Mouse (Mus musculus) C2C12 (cell line): ENCODE data around the gene Nr5a2. TPM values are rescaled to one million over a fixed set of nuclear protein-coding genes. Genes with fewer than 3 reads are reported as not detected.

Source experiments
- H3K27me3 ChIP-seq: one replicate; pipeline ENCODE4 v1.6.1; 2011; ENCODE audit not compliant: control insufficient read depth, insufficient read depth, insufficient read length
- H3K36me3 ChIP-seq: one replicate; pipeline ENCODE4 v1.6.1; 2011; ENCODE audit not compliant: control insufficient read depth, insufficient read depth
- H3K4me3 ChIP-seq: one replicate; pipeline ENCODE4 v1.5.1; 2011; ENCODE audit warnings: mild to moderate bottlenecking, control low read depth; ENCODE audit not compliant: poor library complexity, insufficient read depth, severe bottlenecking
- H3K79me2 ChIP-seq: one replicate; pipeline ENCODE4 v1.6.1; 2011; ENCODE audit not compliant: control insufficient read depth, insufficient read depth
- H3K79me3 ChIP-seq: one replicate; pipeline ENCODE4 v1.6.1; 2011; ENCODE audit warnings: low read depth, control low read depth
- H3ac ChIP-seq: one replicate; pipeline ENCODE3; 2011; ENCODE audit warnings: low read depth; ENCODE audit not compliant: control insufficient read depth, insufficient read length
- CEBPB ChIP-seq: IDR thresholded peaks from one replicate; pipeline ENCODE4 v1.6.1; 2011; ENCODE audit warnings: low read depth, mild to moderate bottlenecking, control low read depth, moderate library complexity
- CTCF ChIP-seq: IDR thresholded peaks from one replicate; pipeline ENCODE4 v1.5.1; 2011; ENCODE audit not compliant: control insufficient read depth, insufficient read depth, insufficient read length
- FOSL1 ChIP-seq: IDR thresholded peaks from one replicate; pipeline ENCODE4 v1.8.0; 2011; ENCODE audit warnings: mild to moderate bottlenecking, low read length; ENCODE audit not compliant: poor library complexity, insufficient read depth, severe bottlenecking
- MAX ChIP-seq: IDR thresholded peaks from one replicate; pipeline ENCODE4 v1.6.1; 2011; ENCODE audit warnings: mild to moderate bottlenecking, control low read depth
- MYOD1 ChIP-seq: IDR thresholded peaks from one replicate; pipeline ENCODE4 v1.6.1; 2011; ENCODE audit warnings: low read depth; ENCODE audit not compliant: control insufficient read depth, insufficient read length
- MYOG ChIP-seq: IDR thresholded peaks from one replicate; pipeline ENCODE4 v1.6.1; 2011; ENCODE audit not compliant: control insufficient read depth, insufficient read length; ENCODE audit errors: extremely low read depth
- USF1 ChIP-seq: IDR thresholded peaks from one replicate; pipeline ENCODE4 v1.6.1; 2011; ENCODE audit warnings: low read depth, mild to moderate bottlenecking, control low read depth, moderate library complexity
- polyA plus RNA-seq: library from polyadenylated mRNA; unstranded; fragments of >200 nt; fragmentation: generic; extraction: Trizol; gene quantifications from one replicate; pipeline ENCODE4 v1.2.1, GENCODE M21; 2012; ENCODE audit warnings: missing spikeins

The Nr5a2 gene
- polyA plus RNA-seq, 1 experiment = not detected

- Histone ChIP-seq H3K79me2 (no peaks in the 10 kb centered on the region), H3ac (no peak overlapping the region)
Measured at GRCm38 (mm10) chr1:136958666-136959065, 1.6 kb downstream of the Nr5a2 start.

GRCm38 (mm10) chr1:136958185-136958584 lies 2.1 kb downstream of the Nr5a2 start:
- H3K79me3 ChIP-seq = no peaks in the 10 kb centered on the region
- H3K36me3 ChIP-seq = no peaks in the 10 kb centered on the region
- H3K4me3 ChIP-seq = no peak overlapping the region
- no peak for TF ChIP-seq MAX
- H3ac ChIP-seq = no peak overlapping the region
- H3K79me2 ChIP-seq = no peaks in the 10 kb centered on the region
- peaks cover 18% of the 10 kb centered on the region for H3K27me3 ChIP-seq

More at GRCm38 (mm10) chr1:136958666-136959065, 1.6 kb downstream of the Nr5a2 start:
- Histone ChIP-seq H3K4me3 (no peak overlapping the region), H3K36me3 (no peaks in the 10 kb centered on the region), H3K27me3 (peaks cover 18% of the 10 kb centered on the region), H3K79me3 (no peaks in the 10 kb centered on the region)
- TF ChIP-seq MAX (no peak), CEBPB (no peak)

GRCm38 (mm10) chr1:136957696-136958095 lies 2.6 kb downstream of the Nr5a2 start:
- peaks cover 23% of the 10 kb centered on the region for H3K27me3 ChIP-seq
- no peak for TF ChIP-seq FOSL1
- no peak for TF ChIP-seq CTCF
- no peak for TF ChIP-seq USF1
- TF ChIP-seq MYOG = no peak
- TF ChIP-seq CEBPB = no peak
- no peak for TF ChIP-seq MYOD1
- no peak for TF ChIP-seq MAX
- no peaks in the 10 kb centered on the region for H3K79me3 ChIP-seq
- H3ac ChIP-seq = no peak overlapping the region
- no peak overlapping the region for H3K4me3 ChIP-seq
- H3K36me3 ChIP-seq = no peaks in the 10 kb centered on the region
- H3K79me2 ChIP-seq = no peaks in the 10 kb centered on the region

- no peak for TF ChIP-seq FOSL1
- no peak for TF ChIP-seq MYOG
- TF ChIP-seq CEBPB = no peak
- Histone ChIP-seq H3ac (no peak overlapping the region), H3K4me3 (no peak overlapping the region), H3K36me3 (no peaks in the 10 kb centered on the region), H3K79me3 (no peaks in the 10 kb centered on the region), H3K79me2 (no peaks in the 10 kb centered on the region), H3K27me3 (peaks cover 33% of the 10 kb centered on the region)
Measured at GRCm38 (mm10) chr1:136954108-136954494, 6.1 kb downstream of the Nr5a2 start.

- H3K79me2 ChIP-seq = no peaks in the 10 kb centered on the region
- TF ChIP-seq MYOG = no peak
- no peak for TF ChIP-seq CEBPB
- no peak for TF ChIP-seq USF1
- TF ChIP-seq MYOD1 = no peak
- no peak for TF ChIP-seq FOSL1
Measured at GRCm38 (mm10) chr1:136953444-136954107, 6.7 kb downstream of the Nr5a2 start.

GRCm38 (mm10) chr1:136952609-136953311 lies 7.5 kb downstream of the Nr5a2 start:
- Histone ChIP-seq H3K79me2 (no peaks in the 10 kb centered on the region), H3ac (no peak overlapping the region), H3K79me3 (no peaks in the 10 kb centered on the region), H3K4me3 (no peak overlapping the region), H3K27me3 (peaks cover 41% of the 10 kb centered on the region), H3K36me3 (no peaks in the 10 kb centered on the region)
- TF ChIP-seq CEBPB = no peak
- no peak for TF ChIP-seq MYOG
- no peak for TF ChIP-seq MYOD1
- TF ChIP-seq MAX = no peak
- TF ChIP-seq FOSL1 = no peak
- no peak for TF ChIP-seq USF1
- TF ChIP-seq CTCF = no peak

More at GRCm38 (mm10) chr1:136953444-136954107, 6.7 kb downstream of the Nr5a2 start:
- Histone ChIP-seq H3K27me3 (peaks cover 38% of the 10 kb centered on the region), H3K79me3 (no peaks in the 10 kb centered on the region), H3K4me3 (no peak overlapping the region), H3K36me3 (no peaks in the 10 kb centered on the region), H3ac (no peak overlapping the region)

GRCm38 (mm10) chr1:136951946-136952531 lies 8.2 kb downstream of the Nr5a2 start:
- Histone ChIP-seq H3K27me3 (peaks cover 46% of the 10 kb centered on the region), H3K4me3 (no peak overlapping the region), H3K79me2 (no peaks in the 10 kb centered on the region), H3ac (no peak overlapping the region), H3K36me3 (no peaks in the 10 kb centered on the region), H3K79me3 (no peaks in the 10 kb centered on the region)
- TF ChIP-seq CTCF = no peak
- no peak for TF ChIP-seq MYOD1
- TF ChIP-seq MYOG = no peak
- no peak for TF ChIP-seq USF1
- no peak for TF ChIP-seq MAX
- no peak for TF ChIP-seq FOSL1
- no peak for TF ChIP-seq CEBPB
